Mouse (Mus musculus) granulocyte monocyte progenitor cell, adult 5-6 weeks (primary cell): ENCODE data around the gene Mapk6. TPM values are rescaled to one million over a fixed set of nuclear protein-coding genes. Genes with fewer than 3 reads are reported as not detected.

ENCODE experiments used
- ATAC-seq: replicated peaks from 2 replicates; pipeline ENCODE4 v1.8.0; 2016; ENCODE audit warnings: mild to moderate bottlenecking, moderate TSS enrichment, inconsistent platforms; ENCODE audit not compliant: poor library complexity, severe bottlenecking
- total RNA-seq, 2 experiments: library from RNA; stranded (forward) in 1 of 2; stranded (reverse) in 1 of 2; fragments of 200-712, 200-1000 nt in 1 of 2; fragments of >200 nt in 1 of 2; fragmentation: Nextera tagmentation in 1 of 2; gene quantifications; 2 replicates each; pipeline ENCODE4 v1.2.3; 2014 to 2017

Mapk6 gene
- total RNA-seq, 2 experiments from 2014 or later: 47.8 to 71.6 TPM

DNA sequence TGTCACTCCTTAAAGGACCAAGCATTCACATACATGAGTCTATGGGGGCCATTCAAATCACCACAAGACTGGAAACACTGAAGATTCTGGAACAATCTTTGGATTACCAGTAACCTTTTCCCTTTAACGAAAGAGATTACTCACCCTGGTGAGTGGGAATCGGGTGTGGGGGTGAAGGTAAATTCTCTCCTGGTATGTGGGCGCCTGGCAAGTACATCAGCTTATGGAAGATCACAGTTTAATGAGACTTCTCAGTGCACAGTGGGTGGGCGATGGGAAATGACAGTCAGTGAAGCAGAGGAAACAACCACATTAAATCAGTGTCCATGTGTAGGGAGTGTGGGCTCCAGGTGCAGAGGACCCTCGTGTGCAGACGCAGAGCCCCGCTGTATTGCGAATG lies 79.0 kb downstream of the Mapk6 start:
- ATAC-seq: no peak

DNA sequence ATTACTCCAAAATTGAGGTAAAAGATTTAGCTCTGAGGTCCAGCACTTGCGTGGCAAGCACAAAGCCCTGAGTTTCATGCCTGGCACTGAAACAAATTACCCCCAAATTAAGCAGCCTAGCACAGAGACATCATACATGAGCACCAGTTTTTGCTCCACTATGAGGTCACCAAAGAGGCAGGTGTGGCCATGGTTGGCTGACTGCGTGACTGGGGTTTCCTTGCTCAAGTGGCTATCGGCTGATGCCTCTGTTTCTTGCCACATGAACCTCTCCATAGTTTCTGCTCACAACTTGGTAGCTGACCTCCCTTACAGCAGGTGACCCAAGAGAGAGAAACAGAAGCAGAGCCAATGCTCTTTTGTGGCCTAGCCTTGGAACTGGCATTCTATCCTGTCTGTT lies 81.8 kb downstream of the Mapk6 start:
- no peak for ATAC-seq

DNA sequence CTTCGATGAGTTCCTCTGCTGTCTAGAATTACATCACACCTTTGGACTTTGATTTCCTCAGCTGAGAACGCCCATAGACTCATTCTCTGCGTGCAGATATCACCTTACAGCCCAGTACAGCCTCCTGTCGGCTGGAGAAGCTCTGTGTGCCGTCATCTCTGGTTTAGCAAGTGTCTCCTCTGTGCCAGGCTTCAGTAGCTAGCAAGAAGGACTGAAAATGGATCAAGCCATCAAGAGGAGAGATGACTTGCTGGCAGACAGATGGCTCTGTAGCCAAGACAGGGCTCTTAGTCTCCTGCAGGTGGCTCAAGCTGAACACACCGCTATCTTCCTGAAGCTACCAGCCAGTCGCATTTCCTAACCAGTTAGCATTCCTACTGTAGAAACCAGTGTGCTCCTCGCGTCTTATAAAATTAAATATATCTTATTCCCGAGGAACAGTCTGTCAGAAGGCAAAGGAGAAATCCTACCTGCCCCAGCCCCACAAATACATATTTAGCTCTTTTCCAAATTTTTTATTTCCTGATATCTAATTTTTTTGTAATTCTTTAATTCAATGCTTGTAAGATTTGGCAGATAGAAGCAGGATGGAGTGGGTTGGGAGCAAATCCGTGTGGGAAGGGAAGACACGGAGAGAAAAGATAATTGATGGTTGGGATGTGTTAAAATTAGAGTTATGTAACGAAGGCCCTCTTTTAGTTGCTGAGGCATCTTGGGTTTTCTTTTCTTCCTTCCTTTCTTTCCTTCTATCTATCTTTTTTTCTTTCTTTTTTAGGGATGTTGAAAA lies 87.5 kb downstream of the Mapk6 start:
- no peak for ATAC-seq

DNA sequence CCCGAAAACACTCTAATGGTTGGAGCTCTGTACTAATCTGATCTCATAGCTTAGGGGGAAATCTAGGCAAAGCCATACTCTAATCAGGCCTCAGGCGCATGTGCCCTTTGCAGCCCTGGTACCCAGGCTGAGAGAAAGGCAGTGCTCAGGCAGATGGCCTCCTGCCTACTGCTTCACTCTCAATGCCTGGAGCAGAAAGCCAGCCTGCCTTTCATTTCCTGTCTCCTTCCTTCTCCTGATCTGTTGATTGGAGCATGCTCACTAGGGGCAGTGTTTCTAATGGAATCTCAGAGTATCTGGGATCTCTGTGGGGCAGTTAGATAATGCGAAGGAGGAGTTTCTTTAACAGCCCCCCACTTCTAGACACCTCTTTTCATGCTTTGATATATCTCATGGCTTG lies 90.4 kb downstream of the Mapk6 start:
- ATAC-seq: no peak

Other genes with a start within 250 kb of the Mapk6 start
- gene Myo5c, start 178.0 kb downstream of the Mapk6 start, total RNA-seq (2014; fragmentation: Nextera tagmentation): not detected in 2 replicates
- not detected in 2 replicates for gene Myo5c, start 178.0 kb downstream of the Mapk6 start, total RNA-seq (2017)
- gene Gnb5, start 103.7 kb downstream of the Mapk6 start, total RNA-seq (2014; fragmentation: Nextera tagmentation): 4.1 and 5.0 TPM in 2 replicates
- 2.7 and 2.8 TPM in 2 replicates for gene Gnb5, start 103.7 kb downstream of the Mapk6 start, total RNA-seq (2017)
- not detected in 2 replicates for gene Bcl2l10, start 62.2 kb downstream of the Mapk6 start, total RNA-seq (2014; fragmentation: Nextera tagmentation)
- gene Bcl2l10, start 62.2 kb downstream of the Mapk6 start, total RNA-seq (2017): not detected in 2 replicates
- gene Leo1, start 31.5 kb upstream of the Mapk6 start, total RNA-seq (2014; fragmentation: Nextera tagmentation): 23.2 and 24.2 TPM in 2 replicates
- 38.9 and 42.7 TPM in 2 replicates for gene Leo1, start 31.5 kb upstream of the Mapk6 start, total RNA-seq (2017)
- 52.9 and 58.1 TPM in 2 replicates for gene Tmod3, start 149.7 kb upstream of the Mapk6 start, total RNA-seq (2014; fragmentation: Nextera tagmentation)
- gene Tmod3, start 149.7 kb upstream of the Mapk6 start, total RNA-seq (2017): 59.5 and 64.2 TPM in 2 replicates
- 0.09 TPM in 1 of 2 replicates, not detected in the other for gene Tmod2, start 201.3 kb upstream of the Mapk6 start, total RNA-seq (2014; fragmentation: Nextera tagmentation)
- not detected in 2 replicates for gene Tmod2, start 201.3 kb upstream of the Mapk6 start, total RNA-seq (2017)
- gene Lysmd2, start 215.7 kb upstream of the Mapk6 start, total RNA-seq (2014; fragmentation: Nextera tagmentation): 0.75 and 3.5 TPM in 2 replicates
- 0.52 and 3.6 TPM in 2 replicates for gene Lysmd2, start 215.7 kb upstream of the Mapk6 start, total RNA-seq (2017)